Mouse (Mus musculus): ENCODE data around the gene Hist2h2aa2.
"Not testable (repeated sequence)": the region's sequence is repeated elsewhere in the genome, so short reads cannot be mapped to it uniquely, and the experiment has no call there.

Hist2h2aa2 gene

GRCm38 (mm10) chr3:96239949-96240798 lies at the start of gene Hist2h2aa2:
Gene Hist2h2aa2, minus strand, starts transcription at chr3:96240276.
- peak; percentile 94 for DNase-seq

GRCm38 (mm10) chr3:96289201-96289600 lies 49.1 kb upstream of the Hist2h2aa2 start:
- no peak for DNase-seq

- not testable (repeated sequence) for DNase-seq
These were observed 47.3 kb upstream of the Hist2h2aa2 start for GRCm38 (mm10) chr3:96287334-96287733.

- peak; percentile 63 for DNase-seq
These were observed 44.4 kb upstream of the Hist2h2aa2 start for GRCm38 (mm10) chr3:96284457-96284856.

GRCm38 (mm10) chr3:96280660-96281059 lies 40.6 kb upstream of the Hist2h2aa2 start:
- DNase-seq = no peak

- peak; percentile 96 for DNase-seq
These were observed 37.9 kb upstream of the Hist2h2aa2 start for GRCm38 (mm10) chr3:96277800-96278624.

- no peak for DNase-seq
These were observed 37.3 kb upstream of the Hist2h2aa2 start for GRCm38 (mm10) chr3:96277428-96277799.

GRCm38 (mm10) chr3:96273591-96274465 lies 33.8 kb upstream of the Hist2h2aa2 start:
- no peak for DNase-seq

GRCm38 (mm10) chr3:96269511-96270474 lies 29.7 kb upstream of the Hist2h2aa2 start, which contains the start of gene Hist2h2bb:
Gene Hist2h2bb, plus strand, starts transcription at chr3:96269752.
- DNase-seq = peak; percentile 98

GRCm38 (mm10) chr3:96268776-96269378 lies 28.8 kb upstream of the Hist2h2aa2 start:
- peak; percentile 43 for DNase-seq

- DNase-seq = peak; percentile 87
These were observed 28.1 kb upstream of the Hist2h2aa2 start, which contains the start of gene Hist2h3b for GRCm38 (mm10) chr3:96268051-96268775. Gene Hist2h3b, plus strand, starts transcription at chr3:96268654.

GRCm38 (mm10) chr3:96267541-96267940 lies 27.5 kb upstream of the Hist2h2aa2 start:
- no peak for DNase-seq

GRCm38 (mm10) chr3:96266132-96266710 lies 26.1 kb upstream of the Hist2h2aa2 start:
- no peak for DNase-seq

GRCm38 (mm10) chr3:96264404-96264949 lies 24.4 kb upstream of the Hist2h2aa2 start:
- DNase-seq = no peak

- peak; percentile 47 for DNase-seq
These were observed 23.7 kb upstream of the Hist2h2aa2 start for GRCm38 (mm10) chr3:96263558-96264403.

GRCm38 (mm10) chr3:96262979-96263550 lies 23.0 kb upstream of the Hist2h2aa2 start, which contains the start of gene Hist2h4:
Gene Hist2h4, minus strand, starts transcription at chr3:96263311.
- peak; percentile 97 for DNase-seq

- DNase-seq = peak; percentile 91
These were observed 22.3 kb upstream of the Hist2h2aa2 start for GRCm38 (mm10) chr3:96262216-96262875.

All from layer of hippocampus, adult 9-11 months (tissue).